Mouse (Mus musculus): ENCODE data around the gene Dnajb7.

The Dnajb7 gene

GRCm38 (mm10) chr15:81365246-81365645 is 42.9 kb downstream of the Dnajb7 start:
- DNase-seq (ENCODE audit: low spot score in 2 of 2) = no peak

DNA sequence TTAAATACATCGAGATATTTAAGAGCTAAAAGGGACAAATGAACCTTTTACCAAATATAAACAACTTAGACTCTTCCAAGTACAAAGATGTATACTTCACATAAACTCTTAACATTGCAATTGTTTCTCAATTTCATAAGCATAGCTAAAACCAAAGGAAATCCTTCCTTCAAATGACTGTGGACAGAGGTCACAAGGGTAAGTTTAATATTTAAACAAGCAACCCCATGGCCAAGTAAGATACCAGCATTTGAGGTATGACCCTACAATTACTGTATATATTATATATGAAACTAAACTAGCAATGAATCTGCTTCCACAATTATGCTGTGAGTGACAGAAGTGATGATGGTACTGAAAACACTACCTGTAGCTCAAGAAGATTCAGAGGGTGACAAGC is 43.8 kb downstream of the Dnajb7 start:
- DNase-seq (ENCODE audit: low spot score in 2 of 2) = no peak

- DNase-seq (ENCODE audit: low spot score in 2 of 2) = no peak
Observed at GRCm38 (mm10) chr15:81362501-81362900, 45.6 kb downstream of the Dnajb7 start.

DNA sequence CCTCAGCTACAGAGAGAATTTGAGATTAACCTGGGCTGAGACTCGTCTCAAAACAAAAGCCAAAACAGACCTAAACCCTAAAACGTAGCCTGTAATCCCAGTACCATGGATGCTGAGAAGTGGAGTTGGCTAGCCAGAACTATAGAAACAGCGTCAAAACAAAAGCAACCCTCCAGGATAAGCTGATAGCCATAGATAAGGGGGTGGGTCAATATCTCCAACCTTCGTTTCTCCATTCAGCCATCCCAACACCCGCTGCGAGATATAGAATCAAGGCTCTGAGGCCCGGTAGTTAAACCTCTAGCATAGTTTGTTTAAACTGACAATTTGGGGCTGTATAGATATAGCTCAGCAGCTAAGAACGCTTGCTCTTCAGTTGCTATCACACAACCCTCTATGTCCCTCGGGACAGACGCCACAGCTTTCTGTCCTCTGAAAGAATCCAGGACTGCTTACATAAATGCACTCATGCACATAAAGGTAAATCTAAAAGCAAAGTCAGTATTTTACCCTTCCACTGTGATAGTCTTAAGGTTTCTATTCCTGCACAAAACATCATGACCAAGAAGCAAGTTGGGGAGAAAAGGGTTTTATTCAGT is 46.6 kb downstream of the Dnajb7 start:
- DNase-seq (ENCODE audit: low spot score in 2 of 2) = no peak

DNA sequence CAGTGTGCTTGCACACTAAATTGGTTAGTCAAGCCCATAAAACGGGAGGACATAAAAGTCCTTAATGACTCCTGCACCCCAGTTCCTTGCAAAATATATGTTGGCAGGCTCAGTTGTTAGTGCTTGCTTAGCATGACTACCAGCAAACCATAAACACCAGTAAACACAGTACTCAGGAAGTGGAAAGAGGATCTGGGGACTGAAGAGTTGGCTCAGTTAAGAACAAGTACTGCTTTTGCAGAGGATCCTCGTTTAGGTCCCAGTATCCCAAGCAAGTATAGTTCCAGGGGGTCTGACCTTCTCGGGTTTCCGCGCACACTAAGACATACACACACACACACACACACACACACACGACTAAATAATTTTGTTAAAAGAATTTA is 47.1 kb downstream of the Dnajb7 start:
- DNase-seq (ENCODE audit: low spot score in 2 of 2) = no peak

GRCm38 (mm10) chr15:81360345-81361021 is 47.6 kb downstream of the Dnajb7 start, which contains the start of gene Slc25a17:
Gene Slc25a17 (minus strand): TSS chr15:81360812.
- DNase-seq (ENCODE audit: low spot score in 2 of 2) = peak; percentile 90 to 91

DNA sequence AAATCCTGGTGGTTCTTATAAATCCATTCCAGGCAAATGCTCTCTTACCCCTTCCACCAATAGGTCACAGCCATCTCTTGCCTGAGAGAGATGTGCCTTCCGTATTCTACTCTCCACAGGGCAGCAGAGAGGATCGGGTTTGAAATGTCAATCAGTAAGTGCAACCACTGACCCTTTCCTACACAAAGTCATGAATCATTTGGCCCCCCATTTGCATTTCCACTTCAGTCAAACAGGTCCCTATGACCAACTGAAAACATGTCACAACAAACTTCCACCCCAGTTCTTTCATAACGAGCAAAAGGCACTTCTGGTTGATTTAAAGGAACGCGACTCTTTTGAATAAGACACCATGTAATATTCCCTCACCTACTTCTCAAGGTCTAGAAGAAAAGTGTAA is 48.7 kb downstream of the Dnajb7 start:
- no peak for DNase-seq (ENCODE audit: low spot score in 2 of 2)

GRCm38 (mm10) chr15:81358943-81359342 is 49.2 kb downstream of the Dnajb7 start:
- DNase-seq (ENCODE audit: low spot score in 2 of 2) = no peak

GRCm38 (mm10) chr15:81356946-81357345 is 51.2 kb downstream of the Dnajb7 start:
- DNase-seq (ENCODE audit: low spot score in 2 of 2) = no peak

All from frontal cortex, postnatal 36 days (tissue).